Mouse (Mus musculus): Measurements from ENCODE around the gene Znrf1.
"Not testable (repeated sequence)": the region's sequence is repeated elsewhere in the genome, so short reads cannot be mapped to it uniquely, and the experiment has no call there.

Znrf1 gene

DNA sequence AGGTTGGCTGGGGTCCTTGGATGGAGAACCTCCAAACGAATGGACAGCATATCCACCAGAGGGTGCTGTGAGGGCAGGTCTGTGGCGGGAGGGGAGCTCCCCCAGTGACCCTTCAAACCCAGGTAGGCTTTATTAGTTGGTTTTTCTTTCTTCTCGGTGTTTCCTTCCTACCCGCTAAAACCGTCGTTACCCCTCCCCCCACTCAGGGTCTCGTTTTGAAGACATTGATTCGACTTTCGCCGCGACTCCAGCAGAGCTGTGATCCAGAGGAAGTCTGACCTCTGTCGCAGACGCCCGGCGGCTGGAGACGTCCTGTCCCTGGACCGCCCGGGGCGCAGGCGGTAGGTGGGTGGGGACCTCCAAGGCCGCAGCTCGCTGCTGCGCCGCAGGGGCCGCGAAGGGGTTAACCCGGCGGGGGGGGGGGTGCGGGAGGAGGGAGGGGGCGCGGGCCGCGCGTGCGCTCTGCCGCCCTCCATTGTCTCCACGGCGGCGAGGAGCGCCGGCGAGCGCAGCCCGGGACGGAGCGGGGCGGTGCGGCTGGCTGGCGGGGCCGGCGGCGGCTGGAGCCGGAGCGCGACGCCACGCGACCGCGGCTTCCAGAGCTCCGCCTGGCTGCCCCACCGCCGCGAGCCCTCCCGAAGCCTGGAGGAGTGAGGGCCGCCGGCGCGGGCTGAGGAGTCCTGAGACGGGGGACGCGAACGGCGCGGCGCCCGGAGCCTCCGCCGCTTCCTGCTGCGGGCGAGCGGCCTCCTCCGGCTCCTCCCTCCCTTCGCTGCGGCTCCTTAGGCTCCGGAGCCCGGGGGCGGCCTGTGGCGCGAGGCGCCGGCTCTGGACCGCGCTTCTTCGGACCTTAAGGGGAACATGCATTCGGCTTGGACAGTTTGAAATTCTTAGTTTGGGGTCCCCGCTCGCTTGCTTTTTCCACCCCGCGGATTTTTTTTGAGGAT lies at the start of gene Znrf1:
Gene Znrf1 (plus strand): TSS at position 67 of the 947 bp plus-strand sequence.
- peak; percentile 57 for DNase-seq (ENCODE audit: extremely low spot score, low read depth, low spot score)

GRCm38 (mm10) chr8:111490034-111490591 lies 45.8 kb upstream of the Znrf1 start:
- no peak for DNase-seq (ENCODE audit: extremely low spot score, low read depth, low spot score)

DNA sequence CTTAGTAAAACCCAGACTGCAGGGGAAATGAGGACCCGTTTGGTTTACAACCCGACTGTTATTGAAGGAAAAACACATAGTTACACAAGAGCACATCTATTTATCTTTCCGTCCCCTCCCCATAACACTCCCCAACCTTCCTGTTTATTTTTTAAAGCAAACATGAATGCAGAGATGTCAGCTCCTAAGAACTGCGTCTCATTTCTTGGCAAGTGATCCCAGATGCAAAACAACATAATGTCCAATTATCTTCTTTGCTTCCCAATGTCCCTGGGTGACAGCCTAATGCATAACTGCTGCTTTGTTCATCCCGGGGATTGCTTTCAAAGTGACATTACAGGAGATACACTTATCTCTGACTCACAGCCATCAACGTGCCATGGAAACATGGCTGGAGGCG lies 44.7 kb upstream of the Znrf1 start:
- no peak for DNase-seq (ENCODE audit: extremely low spot score, low read depth, low spot score)

- no peak for DNase-seq (ENCODE audit: extremely low spot score, low read depth, low spot score)
Measured at GRCm38 (mm10) chr8:111492508-111492907, 43.4 kb upstream of the Znrf1 start.

DNA sequence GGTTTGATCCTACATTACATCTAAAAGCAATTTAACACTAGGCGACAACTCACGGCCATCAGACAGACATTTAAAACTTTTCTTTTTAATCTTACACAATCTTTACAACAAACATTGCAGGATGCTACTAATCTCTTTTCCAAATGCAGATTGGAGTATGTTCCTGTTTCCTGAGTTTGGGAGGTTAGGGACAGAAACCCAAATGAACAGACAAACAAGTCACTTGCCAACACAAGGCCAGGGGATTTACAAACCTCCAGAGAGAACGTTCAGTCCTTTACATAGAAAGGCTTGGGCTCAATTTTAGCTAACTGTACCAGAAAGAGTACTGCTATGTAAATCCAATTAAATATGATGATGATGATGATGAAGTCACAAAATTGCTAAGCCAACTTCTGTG lies 42.7 kb upstream of the Znrf1 start:
- no peak for DNase-seq (ENCODE audit: extremely low spot score, low read depth, low spot score)

DNA sequence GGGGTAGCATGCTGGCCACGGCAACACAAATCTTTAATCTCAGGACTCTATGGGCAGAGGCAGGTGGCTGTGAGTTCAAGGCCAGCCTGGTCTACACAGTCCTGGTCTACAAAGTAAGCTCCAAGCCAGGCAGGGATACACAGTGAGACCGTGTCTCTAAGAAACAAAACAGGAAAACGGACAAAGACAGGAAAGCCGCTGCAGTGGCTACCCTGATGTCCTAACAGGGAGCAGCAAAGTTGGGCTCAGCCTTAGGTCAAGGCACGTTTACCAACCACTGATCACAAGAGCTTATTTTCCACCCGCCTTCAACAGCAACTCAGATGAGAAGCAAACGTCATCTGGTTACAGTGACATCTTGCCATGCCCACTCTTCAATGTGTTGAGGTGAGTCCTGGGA lies 39.6 kb upstream of the Znrf1 start:
- DNase-seq (ENCODE audit: extremely low spot score, low read depth, low spot score) = no peak

DNA sequence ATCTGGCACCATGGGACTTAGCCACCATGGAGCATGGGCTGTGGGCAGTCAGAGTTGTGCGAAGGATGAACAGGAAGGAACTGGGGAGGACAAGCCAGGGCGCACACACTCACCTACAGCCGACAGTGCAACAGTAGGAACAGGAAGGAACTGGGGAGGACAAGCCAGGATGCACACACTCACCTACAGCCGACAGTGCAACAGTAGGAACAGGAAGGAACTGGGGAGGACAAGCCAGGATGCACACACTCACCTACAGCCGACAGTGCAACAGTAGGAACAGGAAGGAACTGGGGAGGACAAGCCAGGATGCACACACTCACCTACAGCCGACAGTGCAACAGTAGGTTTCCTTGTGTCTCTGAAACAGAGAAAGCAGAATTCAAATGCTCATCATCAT lies 37.6 kb upstream of the Znrf1 start:
- not testable (repeated sequence) for DNase-seq (ENCODE audit: extremely low spot score, low read depth, low spot score)

- no peak for DNase-seq (ENCODE audit: extremely low spot score, low read depth, low spot score)
Measured at GRCm38 (mm10) chr8:111501724-111502464, 34.0 kb upstream of the Znrf1 start.

GRCm38 (mm10) chr8:111508566-111508965 lies 27.3 kb upstream of the Znrf1 start:
- no peak for DNase-seq (ENCODE audit: extremely low spot score, low read depth, low spot score)

DNA sequence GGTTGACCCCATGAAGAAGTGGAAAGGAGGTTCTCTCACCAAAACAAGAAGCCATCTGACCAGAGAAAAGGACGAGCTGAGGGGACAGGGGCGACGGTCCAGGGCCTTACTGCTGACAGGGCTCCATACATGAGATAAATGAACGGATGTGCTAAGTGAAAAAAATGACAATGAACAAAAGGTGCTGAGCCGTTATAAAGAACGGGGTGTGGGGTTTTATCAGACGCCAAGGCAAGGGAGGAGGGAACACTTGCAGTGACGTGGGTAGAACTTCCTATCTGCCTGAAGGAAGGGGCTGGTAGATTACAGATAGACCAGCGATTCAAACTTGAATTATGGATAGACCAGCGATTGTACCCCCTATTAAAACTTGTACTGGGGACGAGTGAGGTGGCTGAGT lies 26.6 kb upstream of the Znrf1 start:
- no peak for DNase-seq (ENCODE audit: extremely low spot score, low read depth, low spot score)

GRCm38 (mm10) chr8:111510401-111510800 lies 25.5 kb upstream of the Znrf1 start:
- DNase-seq (ENCODE audit: extremely low spot score, low read depth, low spot score) = no peak

GRCm38 (mm10) chr8:111512941-111513340 lies 23.0 kb upstream of the Znrf1 start:
- no peak for DNase-seq (ENCODE audit: extremely low spot score, low read depth, low spot score)

GRCm38 (mm10) chr8:111513446-111513845 lies 22.5 kb upstream of the Znrf1 start:
- DNase-seq (ENCODE audit: extremely low spot score, low read depth, low spot score) = no peak

DNA sequence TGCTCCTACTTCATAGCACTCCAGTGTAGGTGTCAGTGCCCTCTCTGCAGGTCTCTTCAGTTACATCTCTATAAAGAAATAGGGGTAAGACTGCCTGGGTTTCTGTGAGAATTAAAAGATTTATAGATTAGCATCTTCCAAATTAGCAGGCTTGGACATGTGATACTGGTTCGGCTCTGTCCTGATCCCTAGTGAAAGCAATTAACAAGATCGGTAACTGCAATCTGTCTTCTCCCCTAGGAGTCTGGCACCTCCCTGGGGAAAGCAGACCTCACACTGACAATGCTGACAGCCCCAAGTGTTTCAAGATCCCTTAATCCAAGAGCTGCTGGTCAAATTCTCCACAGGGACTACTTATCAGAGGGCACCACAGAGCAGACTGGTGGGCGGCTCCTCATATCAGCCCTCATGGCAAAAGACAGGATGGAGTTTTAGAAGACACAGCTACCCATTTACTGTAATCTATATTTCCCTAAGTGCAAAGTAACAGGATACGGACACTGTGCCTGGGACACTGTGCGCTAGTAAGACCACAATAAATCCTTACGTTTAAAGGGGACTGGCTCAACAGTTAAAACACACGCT lies 19.4 kb upstream of the Znrf1 start:
- DNase-seq (ENCODE audit: extremely low spot score, low read depth, low spot score) = no peak

- DNase-seq (ENCODE audit: extremely low spot score, low read depth, low spot score) = no peak
Measured at GRCm38 (mm10) chr8:111517466-111517865, 18.4 kb upstream of the Znrf1 start.

- DNase-seq (ENCODE audit: extremely low spot score, low read depth, low spot score) = peak; percentile 96
Measured at GRCm38 (mm10) chr8:111521713-111522429, 14.0 kb upstream of the Znrf1 start, which contains the start of gene Wdr59. Gene Wdr59, minus strand, starts transcription at chr8:111522092.

DNA sequence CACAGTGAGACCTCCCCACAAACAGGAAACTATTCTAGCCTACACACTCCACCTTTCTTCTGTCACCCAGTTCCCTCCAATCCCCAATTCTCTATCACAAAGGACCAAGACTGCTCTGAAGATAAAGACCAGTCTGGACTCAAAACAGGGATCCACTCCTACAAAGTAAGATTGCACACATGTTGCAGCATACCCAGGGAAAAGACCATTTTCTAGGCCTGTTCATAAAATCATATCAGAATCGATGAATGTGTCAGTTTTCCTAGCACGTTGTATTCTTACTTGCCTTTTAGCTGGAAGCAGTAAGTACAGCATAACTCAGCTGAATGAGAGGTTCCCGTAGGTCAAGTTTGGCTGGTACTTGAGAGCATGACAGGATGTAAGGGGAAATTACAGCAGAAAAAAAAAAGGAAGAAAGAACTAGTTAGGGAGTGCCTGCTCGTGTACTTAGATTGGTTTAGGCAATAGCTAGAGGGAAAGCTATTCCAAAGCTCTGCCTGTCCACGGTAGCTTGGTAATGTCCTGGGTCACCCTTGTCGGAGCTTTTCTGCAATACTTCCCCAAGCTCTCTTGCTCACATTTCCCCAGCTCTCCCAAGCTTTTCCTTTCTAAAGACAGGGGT lies 9.4 kb upstream of the Znrf1 start:
- DNase-seq (ENCODE audit: extremely low spot score, low read depth, low spot score) = no peak

GRCm38 (mm10) chr8:111527149-111527548 lies 8.7 kb upstream of the Znrf1 start:
- DNase-seq (ENCODE audit: extremely low spot score, low read depth, low spot score) = no peak

DNA sequence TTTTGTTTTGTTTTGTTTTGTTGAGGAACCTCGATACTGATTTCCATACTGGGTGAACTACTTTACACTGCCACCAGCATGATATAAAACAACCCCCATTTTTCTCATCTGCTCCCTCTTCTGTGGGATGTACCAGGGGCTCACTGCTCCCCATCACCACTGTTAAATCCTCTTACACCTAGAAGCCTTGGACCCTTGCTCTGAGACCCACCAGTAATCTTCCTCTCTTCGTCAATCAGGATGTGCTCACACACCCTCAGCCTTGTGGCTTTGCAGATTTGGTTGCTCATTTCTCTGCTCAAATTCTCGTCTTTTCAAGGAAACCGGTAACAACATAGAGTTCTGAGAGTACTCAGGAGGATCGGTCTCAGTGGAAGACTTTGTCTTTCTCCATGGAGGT lies 7.8 kb upstream of the Znrf1 start:
- DNase-seq (ENCODE audit: extremely low spot score, low read depth, low spot score) = no peak

DNA sequence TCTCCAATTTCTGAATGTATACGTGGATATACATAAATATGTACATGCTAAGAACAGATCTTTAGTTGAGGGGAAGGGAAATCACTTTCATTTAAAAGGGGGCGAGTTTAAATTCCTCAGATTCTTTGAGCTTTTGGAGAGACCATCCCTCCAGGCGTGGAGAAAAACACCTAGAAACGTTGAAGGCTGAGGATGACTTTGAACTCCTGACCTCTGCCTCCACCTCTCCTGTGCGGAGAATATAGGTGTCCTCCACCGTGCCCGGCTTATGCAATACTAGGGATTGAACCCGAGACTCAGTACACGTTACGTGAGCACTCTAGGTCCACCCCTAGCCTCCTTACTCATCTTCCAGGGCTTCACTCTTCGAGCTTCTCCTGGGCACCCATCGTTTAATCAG lies 4.7 kb upstream of the Znrf1 start:
- DNase-seq (ENCODE audit: extremely low spot score, low read depth, low spot score) = no peak

Measured in hindlimb bud, embryonic 11.5 days (tissue).